Mouse (Mus musculus) MEL (cell line): ENCODE data around the gene Gm17455. TPM values are rescaled to one million over a fixed set of nuclear protein-coding genes. Genes with fewer than 3 reads are reported as not detected.

ENCODE experiments used
- DNase-seq: peaks from one replicate; pipeline ENCODE4 v3.0.0; 2011; ENCODE audit warnings: low read depth, low spot score
- H3K27ac ChIP-seq: 2 replicates; pipeline ENCODE4 v1.5.1; 2012; ENCODE audit warnings: low read depth, mild to moderate bottlenecking, control low read depth, low read length, moderate library complexity; ENCODE audit not compliant: control insufficient read depth
- H3K27me3 ChIP-seq, 2 experiments: fragments of 150-350 bp in 1 of 2; sonication (generic) in 1 of 2; 2 replicates each; pipeline ENCODE4 v1.6.1; 2012; ENCODE audit warnings: low read length in 2 of 2, mild to moderate bottlenecking in 2 of 2, improper control_type of control experiment in 1 of 2, moderate library complexity in 1 of 2; ENCODE audit not compliant: insufficient read depth in 2 of 2, control insufficient read depth in 1 of 2
- H3K36me3 ChIP-seq, 2 experiments: 2 replicates each; pipeline ENCODE4 v1.6.1; 2012 to 2014; ENCODE audit warnings: low read length in 2 of 2, improper control_type of control experiment in 1 of 2, inconsistent platforms in 1 of 2, mild to moderate bottlenecking in 1 of 2; ENCODE audit not compliant: insufficient read depth in 2 of 2, control insufficient read depth in 1 of 2
- H3K4me1 ChIP-seq, 2 experiments: fragments of 150-350 bp in 1 of 2; sonication (generic) in 1 of 2; 2 replicates each; pipeline ENCODE4 v1.6.1; 2012; ENCODE audit warnings: low read length in 2 of 2, improper control_type of control experiment in 1 of 2, mild to moderate bottlenecking in 1 of 2; ENCODE audit not compliant: insufficient read depth in 2 of 2, control insufficient read depth in 1 of 2
- H3K4me3 ChIP-seq, 2 experiments: fragments of 150-350 bp in 1 of 2; sonication (generic) in 1 of 2; 2 replicates each; pipeline ENCODE4 v1.5.1; 2012; ENCODE audit warnings: low read depth in 2 of 2, low read length in 2 of 2, mild to moderate bottlenecking in 2 of 2, moderate library complexity in 2 of 2, control low read depth in 1 of 2, improper control_type of control experiment in 1 of 2; ENCODE audit not compliant: control insufficient read depth in 1 of 2, insufficient read depth in 1 of 2
- H3K79me2 ChIP-seq: 2 replicates; pipeline ENCODE4 v1.6.1; 2012; ENCODE audit warnings: mild to moderate bottlenecking, low read length, moderate library complexity; ENCODE audit not compliant: control insufficient read depth, poor library complexity, insufficient read depth
- H3K9ac ChIP-seq: 2 replicates; pipeline ENCODE4 v1.6.1; 2012; ENCODE audit warnings: low read depth, mild to moderate bottlenecking, control low read depth, low read length, moderate library complexity; ENCODE audit not compliant: control insufficient read depth, poor library complexity, severe bottlenecking
- H3K9me3 ChIP-seq: fragments of 150-350 bp; sonication (generic); replicated peaks from 2 replicates; pipeline ENCODE4 v1.6.1; 2012; ENCODE audit warnings: mild to moderate bottlenecking, low read length, improper control_type of control experiment, moderate library complexity; ENCODE audit not compliant: insufficient read depth
- BHLHE40 ChIP-seq: IDR thresholded peaks from 2 replicates; pipeline ENCODE4 v1.6.1; 2012; ENCODE audit warnings: low read depth, mild to moderate bottlenecking, inconsistent platforms, low read length, improper control_type of control experiment, borderline replicate concordance
- CHD1 ChIP-seq: IDR thresholded peaks from 2 replicates; pipeline ENCODE4 v1.6.1; 2012; ENCODE audit warnings: low read depth, mild to moderate bottlenecking, inconsistent platforms, low read length, improper control_type of control experiment
- CTCF ChIP-seq, 3 experiments: IDR thresholded peaks in 2 of 3; conservative IDR thresholded peaks in 1 of 3; 2 replicates each; pipeline ENCODE4 v1.5.1; 2011 to 2012; ENCODE audit warnings: low read length in 3 of 3, low read depth in 2 of 3, mild to moderate bottlenecking in 2 of 3, improper control_type of control experiment in 1 of 3, inconsistent platforms in 1 of 3, mixed read lengths in 1 of 3, moderate library complexity in 1 of 3; ENCODE audit not compliant: control insufficient read depth in 1 of 3, insufficient read depth in 1 of 3, poor library complexity in 1 of 3, severe bottlenecking in 1 of 3
- GABPA ChIP-seq: IDR thresholded peaks from 2 replicates; pipeline ENCODE4 v1.6.1; 2012; ENCODE audit warnings: low read depth, mild to moderate bottlenecking, inconsistent platforms, low read length, improper control_type of control experiment, moderate library complexity
- HCFC1 ChIP-seq: IDR thresholded peaks from 2 replicates; pipeline ENCODE4 v1.6.1; 2012; ENCODE audit warnings: low read depth, mild to moderate bottlenecking, inconsistent platforms, low read length, improper control_type of control experiment, moderate library complexity
- JUND ChIP-seq: IDR thresholded peaks from 2 replicates; pipeline ENCODE4 v1.6.1; 2011; ENCODE audit warnings: low read depth, mild to moderate bottlenecking, improper control_type of control experiment, low read length
- KAT2A ChIP-seq: conservative IDR thresholded peaks from 2 replicates; pipeline ENCODE4 v1.6.1; 2012; ENCODE audit warnings: low read depth, low read length, improper control_type of control experiment, inconsistent platforms
- MAFK ChIP-seq: IDR thresholded peaks from 2 replicates; pipeline ENCODE4 v1.6.1; 2011; ENCODE audit warnings: low read depth, mild to moderate bottlenecking, low read length, improper control_type of control experiment, borderline replicate concordance
- MYC ChIP-seq: IDR thresholded peaks from 2 replicates; pipeline ENCODE4 v1.6.1; 2011; ENCODE audit warnings: low read depth, mild to moderate bottlenecking, low read length, improper control_type of control experiment, moderate library complexity
- NRF1 ChIP-seq: IDR thresholded peaks from 2 replicates; pipeline ENCODE4 v1.6.1; 2014; ENCODE audit warnings: low read depth, mild to moderate bottlenecking, inconsistent platforms, low read length, improper control_type of control experiment, moderate library complexity; ENCODE audit not compliant: poor library complexity, insufficient read depth, severe bottlenecking
- SIN3A ChIP-seq: IDR thresholded peaks from 2 replicates; pipeline ENCODE4 v1.6.1; 2012; ENCODE audit warnings: low read length, improper control_type of control experiment, inconsistent platforms
- SMC3 ChIP-seq: IDR thresholded peaks from 2 replicates; pipeline ENCODE4 v1.6.1; 2011; ENCODE audit warnings: low read depth, low read length, improper control_type of control experiment
- TBP ChIP-seq: IDR thresholded peaks from 2 replicates; pipeline ENCODE4 v1.8.0; 2011; ENCODE audit warnings: low read depth, low read length, improper control_type of control experiment
- UBTF ChIP-seq: IDR thresholded peaks from 2 replicates; pipeline ENCODE4 v1.6.1; 2012; ENCODE audit warnings: low read depth, mild to moderate bottlenecking, inconsistent platforms, low read length, improper control_type of control experiment, moderate library complexity, borderline replicate concordance; ENCODE audit not compliant: insufficient read depth
- USF1 ChIP-seq: IDR thresholded peaks from 2 replicates; pipeline ENCODE4 v1.6.1; 2014; ENCODE audit warnings: low read depth, mild to moderate bottlenecking, inconsistent platforms, low read length, improper control_type of control experiment, moderate library complexity
- ZKSCAN1 ChIP-seq: IDR thresholded peaks from 2 replicates; pipeline ENCODE4 v1.6.1; 2012; ENCODE audit warnings: low read depth, mild to moderate bottlenecking, inconsistent platforms, low read length, improper control_type of control experiment, moderate library complexity
- ZNF384 ChIP-seq: IDR thresholded peaks from 2 replicates; pipeline ENCODE4 v1.6.1; 2012; ENCODE audit warnings: low read depth, mild to moderate bottlenecking, inconsistent platforms, low read length, improper control_type of control experiment
- polyA plus RNA-seq, 2 experiments: library from polyadenylated mRNA; stranded (reverse) in 1 of 2; unstranded in 1 of 2; fragments of >175 nt in 1 of 2; fragments of >200 nt in 1 of 2; gene quantifications; 2 replicates each; pipeline versions ENCODE4 v1.2.1 to v1.2.4; 2012; ENCODE audit warnings: low replicate concordance in 2 of 2, low read depth in 1 of 2; ENCODE audit not compliant: insufficient read length in 2 of 2, insufficient read depth in 1 of 2, missing spikeins in 1 of 2
- total RNA-seq: library from RNA; depleted of rRNA; stranded (reverse); fragments of 300-350 nt; gene quantifications from 2 replicates; pipeline ENCODE4 v1.2.3, GENCODE M21; 2012

Gene Gm17455
- total and polyA plus RNA-seq, 3 experiments: not detected

DNA sequence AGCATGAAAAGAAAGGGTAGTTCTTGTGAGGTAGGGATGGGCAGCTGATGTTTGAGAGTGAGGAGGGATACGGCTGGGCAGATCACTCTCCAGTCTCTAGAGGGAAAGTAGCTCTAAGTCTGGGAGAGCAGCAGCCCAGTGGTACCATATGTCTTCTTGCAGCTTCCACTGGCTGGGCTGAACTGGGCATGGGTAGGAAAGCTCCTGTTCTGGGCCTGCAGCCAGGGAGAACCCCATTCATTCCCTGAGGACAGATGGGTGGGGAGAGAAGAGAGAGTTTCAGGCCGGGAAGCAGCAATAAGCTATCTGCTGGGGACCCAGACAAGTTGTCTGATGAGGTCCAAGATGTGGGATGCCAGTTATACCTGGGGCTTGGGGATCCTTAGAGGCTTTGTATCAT is 29.4 kb upstream of the Gm17455 start:
- Histone ChIP-seq H3K27me3 (no peaks in the 10 kb centered on the region), H3K9me3 (no peaks in the 10 kb centered on the region), H3K36me3 (no peaks in the 10 kb centered on the region), H3K4me3 (no peak overlapping the region), H3K4me1 (0 out of 4 replicates have a peak, but pooled peaks cover 0 to 2% of the 10 kb centered on the region in 2 experiments), H3K79me2 (no peaks in the 10 kb centered on the region), H3K9ac (no peak overlapping the region), H3K27ac (no peak overlapping the region)
- no peak for DNase-seq
- no peak for TF ChIP-seq CTCF (IDR thresholded peaks at IDR 0.05 in 2 of 3, conservative IDR thresholded peaks at IDR 0.05 in 1 of 3; ENCODE audit: control insufficient read depth in 1 of 3, insufficient read depth in 1 of 3, low read depth in 2 of 3, low read length in 3 of 3, poor library complexity in 1 of 3, severe bottlenecking in 1 of 3)
- TF ChIP-seq ZNF384: no peak
- no peak for TF ChIP-seq HCFC1
- no peak for TF ChIP-seq NRF1

DNA sequence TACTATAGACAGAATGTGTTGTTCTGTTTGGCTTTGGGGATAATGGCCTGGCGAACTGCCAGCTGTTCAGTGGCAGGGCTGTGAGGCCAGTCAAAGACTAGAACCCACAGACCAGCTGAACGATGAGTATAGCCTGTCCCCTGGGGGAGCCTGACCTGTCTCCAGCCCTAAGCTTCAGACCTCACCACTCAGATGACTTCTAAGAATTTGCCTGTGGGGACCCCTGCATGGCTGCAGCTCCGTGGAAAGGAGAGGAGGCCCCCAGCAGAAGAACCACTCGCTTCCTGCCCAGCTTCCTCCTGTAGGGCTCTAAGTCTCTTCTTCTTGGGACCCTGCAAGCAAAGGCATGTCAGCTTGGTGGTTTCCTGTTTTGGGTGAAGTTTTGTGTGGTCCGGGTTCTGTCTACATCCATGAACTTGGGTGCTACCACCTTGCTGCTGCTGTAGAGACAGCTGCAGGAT is 28.9 kb upstream of the Gm17455 start:
- Histone ChIP-seq H3K9me3 (no peaks in the 10 kb centered on the region), H3K27ac (no peak overlapping the region), H3K4me1 (0 out of 4 replicates have a peak, but pooled peaks cover 0 to 2% of the 10 kb centered on the region in 2 experiments), H3K36me3 (no peaks in the 10 kb centered on the region), H3K27me3 (no peaks in the 10 kb centered on the region), H3K4me3 (no peak overlapping the region)
- no peak for DNase-seq
- TF ChIP-seq HCFC1: no peak
- TF ChIP-seq CHD1: no peak
- TF ChIP-seq GABPA: no peak
- no peak for TF ChIP-seq USF1
- no peak for TF ChIP-seq BHLHE40
- no peak for TF ChIP-seq TBP
- TF ChIP-seq MYC: no peak
- no peak for TF ChIP-seq JUND
- no peak for TF ChIP-seq MAFK
- TF ChIP-seq UBTF: no peak
- TF ChIP-seq SMC3: no peak
- no peak for TF ChIP-seq ZKSCAN1
- no peak for TF ChIP-seq SIN3A
- no peak for TF ChIP-seq KAT2A
- TF ChIP-seq, all 39 proteins: peak for 0
- no peak overlapping the region for H3K9ac ChIP-seq
- H3K79me2 ChIP-seq: no peaks in the 10 kb centered on the region
